Comparison of ENCODE assay signal across 13 mouse cellular contexts in the genomic region with DNA sequence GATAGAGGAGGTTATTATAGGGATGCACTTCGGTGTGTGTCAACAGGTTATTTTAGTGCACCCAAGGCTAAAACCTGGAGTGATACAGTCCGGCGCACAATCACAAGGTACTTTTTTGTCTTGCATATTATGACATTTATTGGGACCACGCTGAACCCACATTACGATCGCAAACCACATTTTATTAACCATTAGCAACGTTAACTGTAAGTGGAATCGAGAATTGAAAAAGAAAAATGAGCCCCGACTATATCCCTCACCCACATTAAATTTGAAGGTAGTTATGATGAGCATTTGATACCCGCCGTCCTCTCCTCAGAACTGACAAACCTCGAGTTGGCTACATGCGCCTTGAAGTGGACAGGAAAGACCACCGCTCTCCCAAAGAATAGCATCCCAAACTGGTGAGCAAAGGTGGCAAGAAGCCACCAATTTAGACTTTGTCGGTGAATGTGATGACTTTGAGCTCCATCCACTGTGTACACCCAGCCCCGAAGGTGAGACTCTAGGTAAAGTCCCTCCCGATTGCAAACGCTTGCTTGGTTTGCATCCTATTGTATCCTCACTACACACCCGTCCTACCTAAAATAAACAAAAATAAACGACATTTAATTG. TPM values are rescaled to one million over a fixed set of nuclear protein-coding genes. Genes with fewer than 3 reads are reported as not detected.
"Had no signal": no experiment of that assay in that cellular context is flagged by ENCODE, and none has a peak within 500 bp of the region (broad histone marks: within the 10 kb centered on the region; RNA-seq: fewer than 3 reads in every experiment).

No protein-coding gene starts in this region.

- DNase-seq: kidney, adult 2 months; kidney, postnatal 14 days; left cerebral cortex, postnatal 4 days; lung, adult 18-20 months; right cerebral cortex, adult 18-20 months; thymus, adult 2 months; thymus, postnatal 25 days had no signal

- H3K36me3 ChIP-seq: kidney, embryonic 15.5 days; neural tube, embryonic 15.5 days had no signal

- H3K27ac ChIP-seq: kidney, embryonic 15.5 days; liver, embryonic 14.5 days; neural tube, embryonic 15.5 days had no signal

- H3K4me3 ChIP-seq: kidney, embryonic 15.5 days; myocyte; neural tube, embryonic 15.5 days had no signal

- H3K9me3 ChIP-seq: kidney, embryonic 15.5 days had no signal

- H3K9ac ChIP-seq: kidney, embryonic 15.5 days; liver, embryonic 14.5 days; neural tube, embryonic 15.5 days had no signal

RNA-seq across cellular contexts. Expression of gene Nkx6-1, which starts 17.7 kb away (rescaled TPM):
- polyA plus RNA-seq: large intestine, adult 2 months; liver, adult 2 months; myocyte; thymus, adult 2 months had no signal
